Mouse (Mus musculus) spleen, postnatal 36 days (tissue): ENCODE results near the gene Net1.
A peak's percentile ranks its signal among the peaks of the same experiment; 100 is the strongest.
"Not testable (repeated sequence)": the region's sequence is repeated elsewhere in the genome, so short reads cannot be mapped to it uniquely, and the experiment has no call there.

Experiments used
- DNase-seq, 2 experiments: peaks; one replicate each; pipeline ENCODE4 v3.0.0; 2022; ENCODE audit warnings: low spot score in 2 of 2, mixed read lengths in 1 of 2

Net1 gene

DNA sequence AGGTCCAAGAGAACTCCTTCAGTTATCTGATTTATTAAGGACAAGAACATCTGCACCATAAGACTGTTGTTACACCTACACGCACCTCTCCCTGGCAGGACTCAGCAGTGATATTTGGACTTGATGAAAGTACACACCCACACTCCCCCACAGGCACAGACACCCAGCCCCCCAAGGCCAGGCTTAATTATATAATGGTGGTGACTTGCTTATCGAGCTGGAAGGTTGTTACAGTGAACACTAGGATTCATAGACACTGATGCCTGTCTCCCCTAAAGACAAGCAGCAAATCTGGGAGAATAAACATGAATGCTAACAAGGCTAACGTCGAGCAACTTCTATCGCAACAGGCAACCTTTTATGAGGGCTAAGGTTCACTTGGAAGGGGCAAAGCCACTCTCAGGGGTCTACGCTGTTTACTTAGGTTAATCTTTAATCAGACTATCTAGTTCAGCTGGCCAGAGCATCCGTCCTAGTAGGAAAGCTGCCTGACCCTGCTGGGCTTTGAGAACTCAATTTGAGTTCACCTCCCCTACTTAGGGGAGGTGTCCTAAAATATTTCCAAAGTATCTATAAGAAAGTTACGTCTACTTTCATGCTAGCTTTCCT is 26.4 kb downstream of the Net1 start:
- no peak for DNase-seq

DNA sequence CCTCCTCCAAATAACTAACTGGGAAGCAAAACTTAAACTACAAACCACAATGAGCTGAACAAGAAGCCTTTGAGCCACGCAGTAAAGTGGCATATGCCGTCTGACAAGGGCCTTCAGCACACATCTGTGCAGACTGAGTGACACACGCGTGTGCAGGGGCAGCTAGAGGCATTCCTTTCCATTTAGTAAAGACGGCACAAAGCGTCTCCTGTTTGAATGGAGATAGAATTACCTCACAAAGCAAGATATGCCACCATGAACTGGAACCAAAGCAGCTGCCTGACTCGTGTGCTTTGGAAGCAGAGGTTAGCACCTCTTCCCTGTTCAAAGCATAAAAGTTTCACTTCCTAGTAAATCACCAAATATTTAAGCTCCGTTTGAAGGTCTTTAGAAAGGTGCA is 28.0 kb downstream of the Net1 start:
- DNase-seq, result no peak

DNA sequence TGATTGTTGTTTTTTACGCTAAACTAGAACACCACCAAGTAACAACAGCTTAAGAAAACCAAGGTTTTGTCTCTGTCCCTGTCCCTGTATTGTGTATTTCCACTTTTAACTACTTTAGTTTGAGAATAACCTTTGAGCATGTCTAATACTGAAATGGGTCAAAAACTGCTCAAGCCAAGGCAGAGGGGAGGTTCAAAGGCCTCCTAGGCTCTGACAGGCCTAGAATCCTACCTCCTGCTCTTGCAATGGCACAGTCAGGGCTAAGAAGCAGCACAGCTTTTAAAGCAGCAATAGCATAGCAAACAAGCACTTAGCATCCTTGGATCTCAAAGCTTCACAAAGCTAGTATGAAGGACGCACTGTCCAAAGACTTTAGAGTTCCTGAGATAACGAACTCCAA is 28.9 kb downstream of the Net1 start:
- no peak for DNase-seq

DNA sequence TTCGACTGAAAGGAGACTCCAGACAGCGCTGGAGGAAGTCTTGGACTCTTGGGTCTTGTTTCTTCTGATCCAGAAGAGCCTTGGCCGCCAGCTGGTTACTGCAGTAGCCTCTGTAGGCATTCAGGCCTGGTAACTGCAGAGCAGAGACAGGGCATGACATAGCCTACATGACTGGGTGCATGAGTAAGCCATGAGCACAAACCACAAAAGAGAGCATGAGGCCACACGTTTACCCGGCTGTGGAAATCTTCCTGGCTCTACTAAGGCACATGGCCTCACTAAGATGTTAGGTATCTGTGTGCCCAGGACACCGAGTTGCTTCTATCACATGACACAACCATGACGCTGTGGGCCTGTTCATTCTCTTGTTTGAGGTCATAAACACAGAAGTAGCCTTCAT is 31.4 kb downstream of the Net1 start:
- no peak for DNase-seq

DNA sequence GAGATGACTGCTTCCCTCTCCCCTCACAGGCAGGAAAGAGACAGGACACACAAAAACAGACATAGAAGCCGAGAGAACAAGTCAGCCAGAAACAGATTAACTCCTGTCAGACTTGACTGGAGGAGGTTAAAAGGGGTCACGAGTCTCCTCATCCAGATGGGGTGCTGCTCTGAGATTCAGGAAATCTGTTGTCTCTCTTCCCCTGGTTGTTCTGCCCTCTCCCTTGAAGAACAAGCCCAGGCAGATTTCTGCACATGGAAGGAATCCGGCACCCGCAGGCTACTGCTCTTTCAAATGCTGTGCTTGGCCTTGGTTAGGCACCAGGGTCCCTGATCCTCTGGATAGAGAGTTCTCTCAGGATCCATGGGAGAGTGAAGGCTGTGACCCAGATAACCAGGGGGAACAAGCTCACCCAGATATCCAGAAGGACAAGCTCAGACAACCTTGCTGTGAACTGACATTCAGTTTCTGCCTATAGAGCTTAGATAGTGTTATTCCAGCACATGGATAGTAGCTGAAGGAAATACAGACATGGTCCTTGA is 40.3 kb downstream of the Net1 start:
- DNase-seq, result no peak

DNA sequence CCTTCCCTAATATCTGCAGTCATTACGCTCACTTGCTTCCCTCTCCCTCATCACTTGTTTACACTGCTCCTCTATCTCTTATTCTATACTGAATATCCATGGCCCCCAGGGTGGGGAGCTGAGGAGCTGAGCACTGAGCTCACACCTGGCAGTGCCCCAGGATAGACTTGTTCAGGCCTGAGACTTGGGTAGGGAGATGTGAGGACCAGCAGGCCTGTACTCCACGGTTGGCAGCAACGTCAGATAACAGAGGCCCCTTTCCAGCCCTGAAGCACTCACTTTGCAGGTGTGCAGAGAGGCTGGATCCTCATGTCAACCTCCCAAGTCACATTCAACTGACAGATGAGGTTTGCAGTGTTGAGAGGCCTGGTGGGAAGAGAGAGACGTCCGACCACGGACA is 40.8 kb downstream of the Net1 start:
- DNase-seq, result no peak

DNA sequence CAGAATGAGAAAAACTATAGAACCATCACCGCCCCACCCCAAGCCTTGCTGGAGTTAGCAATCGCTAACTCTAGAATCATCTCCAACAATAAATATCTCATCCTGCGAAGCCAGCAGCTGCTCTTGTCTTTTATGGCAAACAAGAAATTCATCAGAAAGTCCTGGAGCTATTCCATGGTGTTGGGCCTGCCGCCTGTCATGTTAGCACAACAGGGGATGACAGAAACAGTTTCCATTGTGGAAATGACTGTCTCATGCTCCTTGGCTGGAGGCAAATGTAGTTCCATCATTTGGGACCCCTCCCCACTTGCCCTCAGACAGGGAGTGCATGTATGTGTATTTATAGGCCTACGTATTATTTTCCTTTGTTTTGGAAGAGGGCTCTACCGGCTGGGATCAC is 41.6 kb downstream of the Net1 start:
- no peak for DNase-seq

DNA sequence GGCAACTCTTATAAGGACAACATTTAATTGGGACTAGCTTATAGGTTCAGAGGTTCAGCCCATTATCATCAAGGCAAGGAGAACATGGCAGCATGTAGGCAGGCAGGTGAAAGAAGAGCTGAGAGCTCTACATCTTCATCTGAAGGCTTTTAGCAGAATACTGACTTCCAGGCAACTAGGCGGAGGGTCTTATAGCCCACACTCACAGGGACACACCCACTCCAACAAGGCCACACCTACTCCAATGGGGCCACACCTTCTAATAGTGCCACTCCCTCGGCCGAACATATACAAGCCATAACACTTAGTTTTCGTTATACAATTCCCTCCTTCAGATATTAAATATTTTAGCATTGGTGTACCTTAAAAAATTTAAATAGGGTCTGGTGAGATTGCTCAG is 45.2 kb downstream of the Net1 start:
- no peak for DNase-seq

DNA sequence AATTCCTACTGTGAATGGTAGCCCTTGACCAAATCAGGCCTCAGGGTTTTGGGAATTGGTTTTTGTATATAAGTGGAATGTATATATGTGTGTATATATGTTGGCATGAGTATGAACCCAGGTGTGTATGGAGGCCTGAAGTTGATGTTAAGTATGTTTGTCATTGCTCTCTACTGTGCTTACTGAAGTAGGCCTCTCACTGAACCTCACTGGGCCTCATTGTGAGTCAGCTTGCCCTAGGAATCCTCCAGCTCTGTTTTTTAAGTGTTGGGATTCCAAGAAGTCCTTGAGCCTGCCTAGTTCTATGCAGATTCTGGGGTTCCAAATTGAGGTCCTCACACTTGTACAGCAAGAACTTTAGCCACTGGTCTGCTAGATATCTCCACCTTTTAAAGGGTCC is 48.1 kb downstream of the Net1 start:
- no peak for DNase-seq

DNA sequence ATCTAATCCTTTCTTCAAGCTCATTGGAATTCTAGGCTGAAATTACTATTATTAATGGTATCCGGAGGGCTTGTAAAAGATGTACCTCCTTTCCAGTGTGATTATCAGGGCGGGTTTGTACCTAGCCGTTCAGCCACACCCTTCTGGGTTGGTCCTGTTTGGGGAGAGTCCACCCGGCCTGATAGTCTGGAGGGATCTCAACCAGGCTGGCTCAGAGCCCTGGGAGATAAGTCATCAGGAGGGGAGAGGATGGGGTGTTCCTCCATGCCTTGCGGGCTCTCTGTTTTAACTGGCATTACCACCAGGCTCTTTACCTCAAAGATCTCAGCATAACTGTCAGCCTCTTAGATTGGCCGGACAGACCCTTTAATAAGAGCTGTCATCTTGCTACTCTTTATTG is 50.9 kb downstream of the Net1 start:
- DNase-seq, result peak; percentile 45 to 64

DNA sequence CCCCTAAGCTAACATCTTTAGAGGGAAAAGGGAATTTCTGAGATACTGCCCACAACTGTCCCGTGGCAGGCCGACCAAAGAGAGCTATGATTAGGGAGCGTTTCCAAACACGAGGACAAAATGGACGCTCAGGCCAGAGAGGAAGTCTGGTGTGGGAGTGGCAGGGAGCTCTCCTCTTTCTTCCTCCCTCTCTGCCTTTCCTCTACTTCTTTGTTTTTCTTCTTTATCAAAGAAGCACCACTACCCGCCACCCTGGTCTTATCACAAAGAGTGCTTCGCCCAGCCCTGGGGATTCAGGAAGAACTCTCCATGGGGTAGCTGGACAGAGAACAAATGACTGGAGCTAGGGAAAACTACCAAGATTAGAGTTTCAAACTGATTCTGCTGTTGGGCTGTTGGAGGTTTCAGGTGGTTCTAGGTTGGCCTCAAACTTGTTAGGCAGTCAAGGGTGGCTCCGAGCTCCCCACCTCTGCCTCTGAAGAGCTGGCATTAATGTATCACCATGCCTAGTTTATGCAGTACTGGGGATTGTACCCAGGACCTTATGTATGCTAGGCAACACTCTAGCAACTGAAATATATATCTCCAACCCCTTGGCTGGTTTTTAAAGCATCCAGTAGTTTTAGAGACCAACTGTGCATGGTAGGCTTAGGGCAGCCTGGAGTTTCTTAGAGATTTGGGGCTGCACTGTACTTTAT is 51.5 kb downstream of the Net1 start:
- no peak for DNase-seq

DNA sequence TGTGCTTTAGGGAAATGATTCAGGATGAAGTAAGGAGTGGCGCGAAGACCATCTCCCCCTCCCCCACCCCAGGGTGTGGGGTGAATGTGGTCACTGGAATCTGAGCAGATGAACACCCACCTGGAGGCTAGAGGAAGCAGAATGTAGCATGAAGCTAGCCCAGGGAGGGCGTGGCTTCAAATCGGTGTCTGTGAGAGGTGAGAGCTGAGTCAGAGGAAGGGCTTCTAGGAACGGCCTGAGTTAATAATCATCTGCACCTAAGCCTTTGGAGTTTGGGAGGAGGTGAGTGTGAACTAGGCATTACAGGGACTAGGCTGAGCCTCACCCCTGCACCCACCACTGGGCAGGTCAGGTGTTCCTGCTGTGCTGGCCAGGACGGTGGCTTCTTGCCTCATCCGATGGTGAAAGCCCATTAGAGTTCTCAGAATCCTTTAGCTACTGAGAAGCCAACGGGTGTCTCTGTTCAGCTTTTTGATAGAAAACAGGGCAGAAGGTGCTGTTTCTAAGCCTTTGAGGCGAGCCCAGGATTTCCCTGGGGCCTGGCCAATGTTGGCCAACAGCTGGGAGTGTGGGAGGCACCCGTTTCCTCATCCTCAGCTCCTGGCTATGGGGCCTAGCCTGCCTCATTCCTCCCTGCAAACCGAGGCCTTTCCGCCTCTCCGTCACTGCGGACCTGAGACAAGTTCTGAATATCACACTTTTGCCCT is 52.2 kb downstream of the Net1 start:
- DNase-seq, result no peak

DNA sequence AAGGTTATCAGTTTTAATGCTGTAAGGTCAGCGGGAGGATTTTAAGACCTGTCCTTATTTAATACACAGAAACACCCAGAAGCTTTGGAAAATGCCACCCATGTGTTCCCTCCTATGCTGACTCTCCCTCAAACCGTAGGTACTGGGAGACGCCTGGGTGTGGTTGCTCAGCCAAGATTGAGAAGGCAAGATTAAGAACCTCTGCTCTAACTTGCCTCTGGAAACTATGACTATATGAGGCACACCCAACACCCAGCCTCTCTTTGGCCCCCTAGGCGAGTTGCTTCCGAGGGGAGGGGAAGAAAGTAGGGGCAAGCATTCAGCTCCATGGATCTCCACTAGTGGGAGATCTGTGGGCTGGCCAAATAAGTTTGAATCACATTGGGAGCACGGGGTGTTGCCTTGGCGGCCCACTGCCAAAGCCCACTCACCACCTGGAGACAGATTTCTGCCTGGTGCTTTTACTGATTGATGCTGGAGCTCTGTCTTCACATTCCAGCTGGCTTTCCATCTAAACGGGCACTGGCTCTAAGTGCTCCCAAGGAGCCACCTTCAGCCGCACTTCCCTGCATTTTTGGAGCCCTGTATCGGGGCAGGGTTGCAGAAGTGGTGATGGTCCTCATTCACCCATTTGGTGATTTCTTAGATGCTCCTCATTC is 55.0 kb downstream of the Net1 start:
- peak in 1 of 2 experiments; percentile 13 for DNase-seq

DNA sequence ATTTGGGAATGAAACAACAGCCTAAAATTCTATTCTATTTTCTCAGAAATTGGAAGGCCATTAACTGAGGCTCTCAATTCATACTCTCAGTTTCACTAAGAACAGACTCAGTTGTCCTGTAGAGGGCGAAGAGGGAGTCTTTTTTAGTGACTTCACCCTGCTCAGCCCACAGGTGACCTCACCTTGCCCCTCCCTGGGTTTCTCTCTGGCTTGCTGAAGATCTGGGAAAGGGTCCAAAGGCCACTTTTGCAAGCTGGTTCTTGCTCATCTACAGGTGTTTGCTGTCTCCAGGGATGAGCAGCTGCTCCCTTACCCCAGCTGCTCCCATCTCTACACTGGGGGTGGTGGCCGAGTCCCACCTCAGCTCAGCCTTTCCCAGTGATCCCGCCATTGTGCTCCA is 55.7 kb downstream of the Net1 start:
- no peak for DNase-seq

DNA sequence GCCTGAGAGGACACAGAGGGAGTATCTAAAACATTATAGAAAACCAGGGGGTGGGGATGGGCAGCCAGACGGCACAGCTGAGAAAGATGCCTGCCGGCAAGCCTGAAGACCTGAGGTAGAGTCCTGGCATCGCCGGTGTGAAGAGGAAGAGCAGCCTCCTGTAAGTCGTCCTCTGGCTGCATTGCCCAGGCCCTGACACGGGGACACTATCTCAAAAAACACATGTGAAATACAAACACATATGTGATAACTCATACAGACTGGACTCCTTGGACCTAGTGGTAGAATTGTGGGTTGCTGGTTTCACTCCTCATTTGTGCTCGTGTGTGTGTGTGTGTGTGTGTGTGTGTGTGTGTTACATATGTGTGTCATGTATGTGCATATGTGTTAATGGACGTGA is 56.8 kb downstream of the Net1 start:
- no peak for DNase-seq

DNA sequence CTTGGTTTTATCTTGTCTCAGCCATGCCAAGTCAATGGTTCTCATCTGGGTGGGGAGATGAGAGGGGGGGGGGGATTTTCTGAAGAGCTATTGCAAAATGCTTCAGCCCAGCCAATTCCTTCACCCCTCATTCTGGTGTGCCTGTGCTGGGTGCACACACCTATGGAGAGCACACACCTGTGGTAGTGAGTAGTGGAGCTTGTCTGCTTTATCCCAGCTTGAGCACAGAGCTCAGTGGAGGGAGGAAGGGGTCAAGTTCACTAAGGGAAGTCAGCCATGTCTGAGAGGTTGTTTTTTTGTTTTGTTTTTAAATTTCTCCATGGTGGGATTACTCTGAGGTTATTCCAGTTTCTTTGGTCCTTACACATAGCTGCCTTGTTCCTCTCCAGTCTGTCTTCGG is 61.8 kb downstream of the Net1 start:
- no peak for DNase-seq

DNA sequence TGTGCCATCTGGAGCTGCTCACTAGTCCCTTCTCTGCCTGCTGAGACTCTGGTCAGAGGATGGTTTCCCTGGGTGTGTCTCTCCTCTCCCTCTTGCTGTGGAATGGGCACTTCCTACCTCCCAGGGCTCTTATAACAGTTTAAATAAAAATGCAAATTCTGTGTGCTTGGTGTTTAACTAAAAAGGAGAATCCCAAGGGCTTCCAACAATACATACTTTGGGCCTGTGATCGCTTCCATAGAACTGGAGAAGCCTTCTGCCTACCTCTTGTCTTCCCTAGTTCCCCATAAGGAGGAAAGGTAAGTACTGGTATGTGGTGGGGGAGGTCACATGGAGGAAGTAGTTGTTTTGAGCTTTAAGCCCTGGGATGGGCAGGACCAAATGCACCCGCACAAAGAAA is 63.2 kb downstream of the Net1 start:
- DNase-seq, result no peak

DNA sequence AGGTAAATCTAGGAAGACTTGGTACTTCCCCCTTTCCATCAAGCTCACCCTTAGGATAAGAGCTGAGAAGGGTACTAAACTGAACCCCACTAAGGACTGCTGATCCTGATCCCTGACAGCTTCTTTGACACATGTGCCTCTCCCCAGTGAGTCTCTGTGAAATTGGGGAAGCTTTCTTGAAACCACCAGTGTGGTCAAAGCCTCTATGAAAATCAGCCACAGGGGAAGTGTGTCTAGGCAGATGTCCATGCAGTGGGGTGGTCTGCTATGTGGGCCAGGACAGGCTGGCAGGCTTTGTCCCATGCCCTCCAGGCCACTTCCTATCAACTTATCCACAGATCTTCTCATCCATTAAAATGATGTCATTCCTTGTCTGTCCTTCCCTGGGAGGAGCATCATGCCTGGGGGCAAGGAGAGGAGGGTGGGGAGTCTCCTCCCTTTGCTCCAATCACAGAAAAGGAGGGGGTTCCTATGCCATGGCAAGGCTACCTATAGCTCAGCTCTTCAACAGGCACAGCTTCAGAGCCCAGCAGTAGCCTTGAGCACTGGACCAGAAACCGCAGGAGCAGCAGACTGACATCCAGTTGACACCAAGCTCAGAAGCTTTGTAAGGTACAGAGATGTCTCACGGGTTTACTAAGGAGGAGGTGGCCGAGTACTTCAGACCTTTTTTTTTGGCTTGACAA is 64.2 kb downstream of the Net1 start, which contains the start of gene Calm5:
Gene Calm5, plus strand, starts transcription at position 526 of the 686 bp plus-strand sequence.
- not testable (repeated sequence) for DNase-seq

DNA sequence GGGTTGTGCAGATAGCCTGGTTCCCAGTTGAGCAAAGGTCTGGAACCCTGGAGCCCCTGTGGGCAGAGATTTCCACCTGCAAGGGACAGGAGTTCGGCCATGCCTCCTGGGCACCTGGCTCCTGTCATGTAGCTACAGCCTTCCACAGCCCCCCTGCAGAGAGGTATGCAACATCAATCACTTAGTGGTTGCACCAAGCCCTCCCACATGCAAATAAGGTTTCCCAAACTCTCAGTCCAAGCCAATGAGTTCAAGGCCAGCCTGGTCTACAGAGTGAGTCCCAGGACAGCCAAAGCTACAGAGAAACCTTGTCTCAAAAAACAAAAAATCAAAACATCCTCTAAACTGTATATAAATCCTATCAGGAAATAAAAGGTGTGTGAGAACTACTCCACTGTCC is 67.7 kb downstream of the Net1 start:
- no peak for DNase-seq

DNA sequence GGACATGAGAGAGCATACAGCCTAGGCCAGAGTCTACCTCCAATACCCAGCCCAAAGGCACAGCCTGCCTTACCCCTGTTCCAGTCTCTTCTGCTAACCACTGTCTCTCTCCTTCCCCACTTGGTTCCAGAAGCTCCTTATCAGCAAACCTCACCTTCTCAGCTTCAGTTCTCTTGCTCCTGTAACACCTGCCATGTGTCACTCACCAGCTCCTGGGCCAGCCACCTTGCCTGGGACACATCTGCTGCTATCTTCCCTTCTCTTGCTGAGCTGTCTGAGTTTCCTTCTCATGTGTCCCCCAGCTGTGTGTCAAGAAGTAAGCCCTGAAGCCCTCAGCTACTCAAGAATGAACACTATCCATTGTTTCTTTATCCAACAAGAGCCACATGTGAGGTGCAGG is 77.4 kb downstream of the Net1 start:
- DNase-seq, result not testable (repeated sequence)

DNA sequence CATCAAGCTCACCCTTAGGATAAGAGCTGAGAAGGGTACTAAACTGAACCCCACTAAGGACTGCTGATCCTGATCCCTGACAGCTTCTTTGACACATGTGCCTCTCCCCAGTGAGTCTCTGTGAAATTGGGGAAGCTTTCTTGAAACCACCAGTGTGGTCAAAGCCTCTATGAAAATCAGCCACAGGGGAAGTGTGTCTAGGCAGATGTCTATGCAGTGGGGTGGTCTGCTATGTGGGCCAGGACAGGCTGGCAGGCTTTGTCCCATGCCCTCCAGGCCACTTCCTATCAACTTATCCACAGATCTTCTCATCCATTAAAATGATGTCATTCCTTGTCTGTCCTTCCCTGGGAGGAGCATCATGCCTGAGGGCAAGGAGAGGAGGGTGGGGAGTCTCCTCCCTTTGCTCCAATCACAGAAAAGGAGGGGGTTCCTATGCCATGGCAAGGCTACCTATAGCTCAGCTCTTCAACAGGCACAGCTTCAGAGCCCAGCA is 80.7 kb downstream of the Net1 start, which contains the start of gene Calm4:
Gene Calm4, plus strand, starts transcription at position 446 of the 496 bp plus-strand sequence.
- DNase-seq, result not testable (repeated sequence)
